In genomic region chr7:81828681-81829378, GRCm38 (mm10) we compare ENCODE assay signal across 8 mouse cellular contexts. TPM values are rescaled to one million over a fixed set of nuclear protein-coding genes. Genes with fewer than 3 reads are reported as not detected.
DNase-seq lines count a peak whose midpoint lies in the region; ATAC-seq lines count a peak whose summit lies in the region.

No protein-coding gene starts in this region.

- peak overlapping the region; percentile 98 for H3K27ac ChIP-seq in embryonic facial prominence, embryonic 12.5 days
- H3K27ac ChIP-seq in liver, embryonic 11.5 days (ENCODE audit: low read depth, low read length): peak overlapping the region; percentile 88
- H3K27ac ChIP-seq in stomach, embryonic 15.5 days: peak overlapping the region; percentile 95

- H3K9ac ChIP-seq in embryonic facial prominence, embryonic 12.5 days: peak overlapping the region; percentile 88
- H3K9ac ChIP-seq in liver, embryonic 11.5 days (ENCODE audit: low read depth, low read length): peak overlapping the region; percentile 89
- H3K9ac ChIP-seq in stomach, embryonic 15.5 days: peak overlapping the region; percentile 84

- peaks cover 47% of the 10 kb centered on the region for H3K4me1 ChIP-seq in embryonic facial prominence, embryonic 12.5 days
- peaks cover 26% of the 10 kb centered on the region for H3K4me1 ChIP-seq in liver, embryonic 11.5 days (replicated peaks; ENCODE audit: control insufficient read depth, insufficient read depth, low read length)
- H3K4me1 ChIP-seq in stomach, embryonic 15.5 days: peaks cover 21% of the 10 kb centered on the region

- peak overlapping the region; percentile 89 for H3K4me3 ChIP-seq in embryonic facial prominence, embryonic 12.5 days
- H3K4me3 ChIP-seq in liver, embryonic 11.5 days (ENCODE audit: low read depth, low read length): peak overlapping the region; percentile 88
- H3K4me3 ChIP-seq in stomach, embryonic 15.5 days (replicated peaks): peak overlapping the region; percentile 85

- H3K36me3 ChIP-seq in embryonic facial prominence, embryonic 12.5 days: no peaks in the 10 kb centered on the region
- H3K36me3 ChIP-seq in liver, embryonic 11.5 days (ENCODE audit: control insufficient read depth, insufficient read depth, low read length): no peaks in the 10 kb centered on the region
- no peaks in the 10 kb centered on the region for H3K36me3 ChIP-seq in stomach, embryonic 15.5 days

- peak overlapping the region; percentile 75 for H3K4me2 ChIP-seq in embryonic facial prominence, embryonic 12.5 days (replicated peaks)
- H3K4me2 ChIP-seq in liver, embryonic 11.5 days: peak overlapping the region; percentile 94
- peak overlapping the region; percentile 70 for H3K4me2 ChIP-seq in stomach, embryonic 15.5 days

- DNase-seq in B cell, adult 2 months: peak; percentile 55 to 66
- peak; percentile 66 for DNase-seq in adrenal gland, postnatal 25 days
- peak; percentile 46 to 54 for DNase-seq in heart, adult 9 months (ENCODE audit: low spot score in 2 of 2)
- peak; percentile 44 for DNase-seq in kidney, adult 9 months
- peak; percentile 68 for DNase-seq in liver, embryonic 11.5 days (ENCODE audit: low spot score)
- DNase-seq in natural killer cell, adult 2 months (ENCODE audit: low spot score in 2 of 2): peak; percentile 32 to 45

- peak; percentile 62 for ATAC-seq in embryonic facial prominence, embryonic 12.5 days (ENCODE audit: insufficient number of reproducible peaks, insufficient read depth, low FRiP score, low TSS enrichment)
- peak; percentile 56 for ATAC-seq in liver, embryonic 11.5 days (replicated peaks; ENCODE audit: low FRiP score)
- peak; percentile 42 for ATAC-seq in stomach, embryonic 15.5 days (ENCODE audit: insufficient read depth, low FRiP score, low read depth)

- WGBS in embryonic facial prominence, embryonic 12.5 days: under 1% methylated on average over 71 of the region's 91 CpGs
- WGBS in liver, embryonic 11.5 days: under 1% methylated on average over 90 of the region's 91 CpGs
- WGBS in stomach, embryonic 15.5 days: under 1% methylated on average over 71 of the region's 91 CpGs

- no peaks in the 10 kb centered on the region for H3K27me3 ChIP-seq in embryonic facial prominence, embryonic 12.5 days
- no peaks in the 10 kb centered on the region for H3K27me3 ChIP-seq in liver, embryonic 11.5 days (replicated peaks; ENCODE audit: control insufficient read depth, insufficient read depth, low read length)
- no peaks in the 10 kb centered on the region for H3K27me3 ChIP-seq in stomach, embryonic 15.5 days (replicated peaks)

- H3K9me3 ChIP-seq in embryonic facial prominence, embryonic 12.5 days: no peaks in the 10 kb centered on the region
- no peaks in the 10 kb centered on the region for H3K9me3 ChIP-seq in liver, embryonic 11.5 days (ENCODE audit: control insufficient read depth, low read length)
- H3K9me3 ChIP-seq in stomach, embryonic 15.5 days: no peaks in the 10 kb centered on the region

RNA-seq across cellular contexts. Expression of gene Btbd1, which starts 0.4 kb away (rescaled TPM):
- 113 and 119 TPM in 2 replicates for total RNA-seq in adrenal gland, postnatal 25 days (2021)
- polyA plus RNA-seq in embryonic facial prominence, embryonic 12.5 days (2016; fragmentation: Nextera tagmentation; extraction: Ambion mirVana): 83.2 and 86.0 TPM in 2 replicates
- polyA plus RNA-seq in liver, embryonic 11.5 days (2014; fragmentation: Nextera tagmentation; extraction: Ambion mirVana): 52.0 and 52.7 TPM in 2 replicates
- 58.2 and 67.0 TPM in 2 replicates for polyA plus RNA-seq in stomach, embryonic 15.5 days (2015; fragmentation: Nextera tagmentation; extraction: Ambion mirVana)

RNA-seq across cellular contexts. Expression of gene Gm10160, which starts 26.8 kb away (rescaled TPM):
- not detected in 2 replicates for total RNA-seq in adrenal gland, postnatal 25 days (2021)
- not detected in 2 replicates for polyA plus RNA-seq in embryonic facial prominence, embryonic 12.5 days (2016; fragmentation: Nextera tagmentation; extraction: Ambion mirVana)
- polyA plus RNA-seq in liver, embryonic 11.5 days (2014; fragmentation: Nextera tagmentation; extraction: Ambion mirVana): not detected in 2 replicates
- polyA plus RNA-seq in stomach, embryonic 15.5 days (2015; fragmentation: Nextera tagmentation; extraction: Ambion mirVana): not detected in 2 replicates

RNA-seq across cellular contexts. Expression of gene Tm6sf1, which starts 30.0 kb away (rescaled TPM):
- 11.6 and 12.4 TPM in 2 replicates for total RNA-seq in adrenal gland, postnatal 25 days (2021)
- 15.8 and 16.0 TPM in 2 replicates for polyA plus RNA-seq in embryonic facial prominence, embryonic 12.5 days (2016; fragmentation: Nextera tagmentation; extraction: Ambion mirVana)
- polyA plus RNA-seq in liver, embryonic 11.5 days (2014; fragmentation: Nextera tagmentation; extraction: Ambion mirVana): 12.1 and 12.5 TPM in 2 replicates
- 11.1 and 15.2 TPM in 2 replicates for polyA plus RNA-seq in stomach, embryonic 15.5 days (2015; fragmentation: Nextera tagmentation; extraction: Ambion mirVana)

RNA-seq across cellular contexts. Expression of gene 3110040N11Rik, which starts 39.6 kb away (rescaled TPM):
- total RNA-seq in adrenal gland, postnatal 25 days (2021): 41.1 and 48.2 TPM in 2 replicates
- 45.8 and 54.4 TPM in 2 replicates for polyA plus RNA-seq in embryonic facial prominence, embryonic 12.5 days (2016; fragmentation: Nextera tagmentation; extraction: Ambion mirVana)
- polyA plus RNA-seq in liver, embryonic 11.5 days (2014; fragmentation: Nextera tagmentation; extraction: Ambion mirVana): 45.8 and 58.9 TPM in 2 replicates
- 48.6 and 53.1 TPM in 2 replicates for polyA plus RNA-seq in stomach, embryonic 15.5 days (2015; fragmentation: Nextera tagmentation; extraction: Ambion mirVana)

Comparison
In these comparisons a context has a peak if more than half of its experiments do, and no peak if none do; other contexts are left out.
1. Peak in every context shown above with its lines: DNase-seq, ATAC-seq, H3K4me3 ChIP-seq and H3K27ac ChIP-seq.